Mouse (Mus musculus): ENCODE measurements around the gene Amn.

Amn gene

GRCm38 (mm10) chr12:111270629-111271277 is at the start of gene Amn:
TSS of gene Amn (plus strand) at chr12:111271095.
- no peak for DNase-seq (ENCODE audit: low read depth, low spot score)

DNA sequence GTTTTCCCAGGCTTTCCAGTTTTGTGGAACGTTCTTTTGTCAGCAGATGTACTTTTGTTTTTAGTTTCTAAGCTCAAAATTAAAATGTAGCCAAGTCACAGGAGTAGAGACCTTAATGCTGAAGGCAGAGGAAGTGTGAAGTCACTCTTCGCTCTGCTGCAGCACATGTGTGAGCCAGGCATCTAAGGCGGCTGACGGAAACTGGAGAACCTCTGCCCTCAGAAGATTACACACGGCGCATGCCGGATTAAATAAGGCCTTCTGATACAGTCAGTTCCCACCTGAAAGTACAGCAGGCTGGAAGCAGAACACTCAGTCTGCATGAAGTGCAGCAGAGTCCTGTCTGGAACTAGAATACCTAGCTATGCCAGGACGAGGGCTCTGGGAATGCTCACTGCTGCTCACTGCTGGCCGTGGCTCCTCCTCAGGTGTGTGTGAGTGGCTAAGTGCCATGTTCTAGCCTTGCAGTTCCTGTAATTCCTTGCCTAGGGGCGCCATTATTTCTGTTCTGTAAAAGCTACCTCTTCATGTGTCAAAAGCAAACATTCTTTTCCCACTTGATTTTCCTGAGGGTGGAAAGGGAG is 45.6 kb upstream of the Amn start:
- peak; percentile 19 for DNase-seq (ENCODE audit: low read depth, low spot score)

- DNase-seq (ENCODE audit: low read depth, low spot score): no peak
Observed at GRCm38 (mm10) chr12:111227410-111227809, 43.5 kb upstream of the Amn start.

DNA sequence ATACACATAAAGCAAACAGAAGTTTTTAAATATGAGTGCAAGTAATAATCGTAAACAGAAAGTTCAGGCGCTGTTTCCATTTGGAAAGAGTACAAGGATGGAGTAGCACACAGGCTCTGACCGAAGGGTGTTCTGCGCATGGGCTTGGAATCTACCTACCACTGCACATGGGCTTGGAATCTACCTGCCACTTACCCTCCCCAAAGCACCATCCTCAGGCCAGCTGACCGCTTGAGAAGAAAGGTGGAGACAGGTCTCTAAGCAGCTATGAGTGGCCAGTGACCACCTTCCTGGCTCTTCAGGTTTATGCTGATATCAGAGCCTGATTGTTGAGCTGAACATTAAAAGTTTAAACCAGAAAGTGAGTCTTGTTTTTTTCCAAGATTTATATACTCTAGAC is 42.4 kb upstream of the Amn start:
- DNase-seq (ENCODE audit: low read depth, low spot score): no peak

- no peak for DNase-seq (ENCODE audit: low read depth, low spot score)
Observed at GRCm38 (mm10) chr12:111230793-111231192, 40.1 kb upstream of the Amn start.

- no peak for DNase-seq (ENCODE audit: low read depth, low spot score)
Observed at GRCm38 (mm10) chr12:111233798-111234197, 37.1 kb upstream of the Amn start.

DNA sequence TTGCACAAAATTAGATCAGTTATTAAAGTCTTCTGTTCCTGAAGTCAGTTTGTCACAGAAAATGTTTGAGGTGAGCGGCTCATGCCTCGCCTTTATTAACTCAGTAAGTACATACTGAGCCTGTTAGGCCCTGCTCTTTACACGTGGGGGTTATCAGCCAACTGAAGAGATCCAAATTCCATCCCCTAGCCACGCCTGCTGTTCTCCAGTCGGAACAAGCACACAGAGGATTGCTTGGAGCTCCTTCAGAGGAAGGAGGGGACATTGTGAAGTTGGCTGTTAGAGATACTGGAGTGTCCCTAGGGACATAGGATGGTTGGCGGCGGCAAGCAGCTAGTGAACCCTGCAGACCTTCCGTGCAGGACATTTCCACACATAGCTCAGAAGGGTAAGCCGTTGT is 36.5 kb upstream of the Amn start:
- DNase-seq (ENCODE audit: low read depth, low spot score): no peak

DNA sequence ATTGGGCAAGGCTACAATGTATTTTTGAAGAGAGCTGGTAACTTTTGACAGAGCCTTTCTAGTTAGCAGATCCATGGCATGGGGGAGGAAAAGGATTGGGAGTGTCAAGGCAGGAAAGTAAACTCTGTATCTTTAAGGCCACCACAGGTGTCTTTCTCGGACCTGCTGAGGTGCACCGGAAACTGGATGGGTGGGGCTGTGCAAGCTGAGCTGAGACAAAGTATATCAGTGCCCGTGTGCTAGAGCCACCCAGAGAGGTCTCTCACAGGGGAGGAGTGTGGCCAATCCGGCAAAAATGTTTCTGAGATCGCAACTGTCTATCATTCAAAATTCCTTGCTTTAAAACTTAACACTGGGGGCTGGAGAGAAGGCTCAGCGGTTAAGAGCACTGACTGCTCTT is 35.3 kb upstream of the Amn start:
- DNase-seq (ENCODE audit: low read depth, low spot score): no peak

DNA sequence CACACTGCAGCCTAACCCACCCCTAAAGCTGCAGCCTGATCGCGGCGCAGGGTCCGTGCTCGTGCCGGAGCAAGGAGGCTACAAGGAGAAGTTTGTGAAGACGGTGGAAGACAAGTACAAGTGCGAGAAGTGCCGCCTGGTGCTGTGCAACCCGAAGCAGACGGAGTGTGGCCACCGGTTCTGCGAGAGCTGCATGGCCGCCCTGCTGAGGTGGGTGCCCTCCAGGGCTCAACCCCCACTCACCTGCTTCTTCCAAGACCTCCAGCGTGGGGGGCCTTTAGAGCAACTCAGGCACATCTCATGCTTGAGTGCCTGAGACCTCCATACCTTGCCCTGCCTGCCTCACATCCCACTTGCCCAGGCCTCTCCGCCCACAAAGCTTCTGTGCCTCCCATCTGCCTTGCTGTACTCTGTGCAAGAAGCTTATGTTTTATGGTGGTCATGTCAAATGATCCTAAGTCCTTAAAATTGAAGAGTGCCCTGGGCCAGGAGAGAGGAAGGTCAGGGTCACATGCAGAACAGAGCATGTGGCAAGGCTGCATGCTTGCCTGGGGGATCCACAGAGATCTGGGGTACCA is 33.2 kb upstream of the Amn start:
- DNase-seq (ENCODE audit: low read depth, low spot score): no peak

- no peak for DNase-seq (ENCODE audit: low read depth, low spot score)
Observed at GRCm38 (mm10) chr12:111238345-111238744, 32.5 kb upstream of the Amn start.

GRCm38 (mm10) chr12:111238778-111239177 is 32.1 kb upstream of the Amn start:
- peak; percentile 8 for DNase-seq (ENCODE audit: low read depth, low spot score)

GRCm38 (mm10) chr12:111239930-111240329 is 31.0 kb upstream of the Amn start:
- no peak for DNase-seq (ENCODE audit: low read depth, low spot score)

DNA sequence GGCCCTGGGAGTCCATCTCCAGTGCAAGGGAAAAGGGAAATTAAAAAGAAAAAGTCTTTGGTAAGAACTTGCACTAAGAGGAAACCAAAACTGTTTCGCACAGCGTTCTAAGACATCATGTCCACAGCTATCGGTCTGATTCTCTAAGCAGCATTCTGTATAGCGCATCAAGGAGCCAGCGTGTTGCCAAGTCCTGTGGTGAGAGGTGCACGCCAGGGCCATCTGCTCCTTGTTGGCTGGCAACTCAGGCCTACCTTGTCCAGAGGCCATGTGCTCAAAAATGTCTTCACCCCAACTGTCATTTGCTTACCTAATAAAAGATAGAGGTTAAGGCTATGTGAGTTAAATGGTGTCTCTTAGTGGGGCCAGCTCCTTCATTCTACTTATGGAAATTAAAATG is 29.0 kb upstream of the Amn start:
- DNase-seq (ENCODE audit: low read depth, low spot score): no peak

DNA sequence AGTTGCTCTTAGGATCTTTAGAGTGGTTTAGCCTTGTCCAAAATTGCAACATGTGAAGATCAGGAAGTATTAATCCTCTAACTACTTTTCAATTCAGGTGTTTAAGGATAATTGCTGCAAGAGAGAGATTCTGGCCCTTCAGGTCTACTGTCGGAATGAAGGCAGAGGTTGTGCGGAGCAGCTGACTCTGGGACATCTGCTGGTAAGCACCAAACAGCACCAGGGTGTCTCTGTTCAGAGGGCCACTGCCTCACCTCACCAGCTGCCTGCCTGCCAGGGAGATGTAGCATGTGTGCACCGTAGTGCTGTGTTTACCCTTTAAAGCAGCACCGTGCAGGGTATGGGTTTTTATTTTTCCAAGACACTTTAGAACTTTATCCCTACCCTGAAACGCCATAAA is 28.5 kb upstream of the Amn start:
- no peak for DNase-seq (ENCODE audit: low read depth, low spot score)

GRCm38 (mm10) chr12:111243733-111244132 is 27.2 kb upstream of the Amn start:
- DNase-seq (ENCODE audit: low read depth, low spot score): no peak

DNA sequence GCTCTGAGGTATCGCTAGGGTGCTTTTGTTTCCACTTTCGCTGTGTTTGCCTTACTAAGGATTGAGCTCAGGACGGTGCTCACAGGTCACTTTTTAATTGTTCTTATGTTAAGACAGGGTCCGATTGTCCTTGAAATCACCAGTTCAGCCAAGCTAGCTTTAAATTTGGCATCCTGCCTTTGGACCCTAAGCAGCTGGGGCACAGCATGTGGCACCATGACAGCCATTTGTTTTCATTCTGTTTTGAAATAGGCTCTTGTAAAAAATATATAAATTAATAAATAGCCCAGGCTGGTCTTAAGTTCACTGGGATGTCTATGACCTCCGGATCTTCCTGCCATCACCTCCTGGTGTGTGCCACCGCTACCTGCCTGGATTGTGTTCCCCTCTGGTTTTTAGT is 25.8 kb upstream of the Amn start:
- no peak for DNase-seq (ENCODE audit: low read depth, low spot score)

GRCm38 (mm10) chr12:111246808-111247464 is 24.0 kb upstream of the Amn start:
- DNase-seq (ENCODE audit: low read depth, low spot score): no peak

DNA sequence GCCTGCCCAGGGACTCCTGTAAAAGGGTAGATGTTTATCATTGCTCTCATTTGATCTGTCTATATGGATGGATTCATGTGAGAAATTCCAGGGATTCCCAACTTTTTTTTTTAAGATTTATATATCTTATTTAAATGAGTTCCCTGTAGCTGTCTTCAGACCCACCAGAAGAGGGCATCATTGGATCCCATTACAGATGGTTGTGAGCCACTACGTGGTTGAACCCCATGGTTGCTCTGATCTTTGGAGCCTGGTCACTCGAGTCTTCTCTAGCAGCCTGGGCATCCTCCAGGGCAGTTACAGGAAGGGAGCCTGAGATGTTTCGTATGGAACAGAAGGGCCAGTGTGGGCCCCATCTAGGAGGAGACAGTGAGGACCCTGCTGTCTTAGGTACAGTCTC is 21.8 kb upstream of the Amn start:
- no peak for DNase-seq (ENCODE audit: low read depth, low spot score)

DNA sequence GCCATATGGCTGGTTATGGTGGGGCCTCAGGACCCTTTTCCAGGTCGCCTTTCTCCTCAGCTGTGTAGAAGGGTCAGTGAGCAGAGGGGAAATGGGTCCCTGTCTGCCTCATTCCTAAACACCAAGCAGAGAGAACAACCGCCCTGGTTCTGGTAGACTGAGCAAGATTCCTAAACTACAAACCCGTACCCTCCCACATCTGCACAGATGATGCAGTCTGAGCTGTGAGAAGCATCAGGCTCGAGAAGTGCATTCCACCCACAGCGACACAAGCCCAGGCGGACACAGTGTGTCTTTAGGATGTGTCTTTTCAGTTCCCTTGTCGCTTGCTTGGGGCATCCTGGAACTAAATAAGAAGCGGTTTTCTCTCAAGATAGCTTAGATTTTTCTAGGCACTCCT is 20.8 kb upstream of the Amn start:
- no peak for DNase-seq (ENCODE audit: low read depth, low spot score)

GRCm38 (mm10) chr12:111251227-111251626 is 19.7 kb upstream of the Amn start:
- DNase-seq (ENCODE audit: low read depth, low spot score): no peak

- no peak for DNase-seq (ENCODE audit: low read depth, low spot score)
Observed at GRCm38 (mm10) chr12:111263650-111264049, 7.2 kb upstream of the Amn start.

- no peak for DNase-seq (ENCODE audit: low read depth, low spot score)
Observed at GRCm38 (mm10) chr12:111265212-111265611, 5.7 kb upstream of the Amn start.

GRCm38 (mm10) chr12:111266592-111266991 is 4.3 kb upstream of the Amn start:
- DNase-seq (ENCODE audit: low read depth, low spot score): no peak

Measured in CD4-positive, CD25-positive, alpha-beta regulatory T cell, adult 2 months (primary cell).